Mouse (Mus musculus): Measurements from ENCODE around the gene D16Ertd472e. TPM values are rescaled to one million over a fixed set of nuclear protein-coding genes. Genes with fewer than 3 reads are reported as not detected.

The D16Ertd472e gene
- total RNA-seq, 2 experiments from 2014 or later, result 6.4 to 7.3 TPM

DNA sequence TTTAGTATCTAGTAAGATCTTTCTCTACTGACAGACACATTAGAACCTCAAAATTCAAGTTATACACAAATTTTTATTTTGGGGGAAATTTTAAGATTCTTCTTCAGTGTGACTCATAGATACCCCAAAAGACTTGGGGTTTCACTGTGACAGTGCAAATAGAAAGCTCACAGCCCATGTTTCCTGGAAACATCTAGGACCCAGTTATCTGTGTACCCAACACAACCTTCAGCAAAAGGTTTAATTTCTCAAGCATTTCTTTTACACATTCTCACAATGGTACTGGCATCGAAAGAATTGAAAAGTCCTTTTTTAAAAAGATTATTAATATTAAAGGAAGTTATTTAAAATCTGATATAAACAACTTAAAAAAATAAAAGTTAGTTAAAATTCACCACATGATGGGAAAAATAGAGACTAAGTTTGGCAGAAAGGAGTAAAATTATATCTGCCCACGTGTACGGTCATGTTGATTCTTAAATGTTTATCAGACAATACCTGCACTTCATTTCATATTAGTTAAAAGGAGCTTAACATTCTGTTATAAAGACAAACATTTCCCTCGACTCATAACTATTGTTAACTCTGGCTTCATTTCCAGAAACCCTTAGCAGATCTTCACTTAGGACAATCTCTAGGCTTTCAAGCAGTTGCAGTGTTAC, 1.2 kb downstream of the D16Ertd472e start:
- intact Hi-C loops (cut with DNase I), result loop anchor here (5.0 kb wide), 1 partner anchor 123 kb away; no protein-coding TSS in a partner anchor
- no peak for DNase-seq (ENCODE audit: extremely low spot score in 1 of 2, low spot score in 2 of 2)

GRCm38 (mm10) chr16:78574241-78574640, 2.3 kb downstream of the D16Ertd472e start:
- intact Hi-C loops (cut with DNase I), result no loop called here
- no peak for DNase-seq (ENCODE audit: extremely low spot score in 1 of 2, low spot score in 2 of 2)

- DNase-seq (ENCODE audit: extremely low spot score in 1 of 2, low spot score in 2 of 2), result no peak
- intact Hi-C loops (cut with DNase I), result no loop called here
Observed at GRCm38 (mm10) chr16:78573016-78573415, 3.5 kb downstream of the D16Ertd472e start.

DNA sequence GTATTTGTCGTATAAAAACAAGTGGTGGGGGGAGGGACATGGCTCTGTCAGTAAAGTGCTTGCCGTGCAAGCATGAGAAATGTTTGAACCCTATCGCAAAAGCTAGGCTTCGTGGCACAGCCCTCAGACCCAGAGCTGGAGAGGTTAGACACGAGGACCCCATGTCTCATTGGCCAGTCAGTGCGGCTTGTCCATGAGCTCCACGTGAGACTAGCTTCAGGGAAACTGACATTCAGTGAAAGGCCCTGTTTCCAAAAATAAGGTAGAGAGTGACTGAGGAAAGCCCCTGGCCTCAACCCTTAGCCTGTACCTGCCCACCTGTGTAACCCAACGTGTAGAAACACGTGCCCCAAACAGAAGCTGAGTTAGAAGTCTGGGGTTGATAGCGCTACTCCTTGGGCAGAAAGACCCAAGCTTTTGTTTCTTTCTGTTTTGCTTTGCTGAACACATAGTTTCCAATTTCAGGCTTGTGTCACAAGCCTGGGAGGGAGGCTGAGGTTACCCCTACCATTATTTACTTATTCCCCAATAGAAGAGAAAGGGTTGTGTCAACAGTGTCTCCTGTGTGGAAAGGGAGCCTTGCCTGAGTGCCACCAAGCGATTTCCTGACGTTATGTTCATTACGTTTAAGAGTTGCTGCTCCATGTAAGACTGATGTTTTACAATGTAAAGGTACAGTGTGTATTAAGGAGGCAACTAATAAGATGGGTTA, 12.2 kb downstream of the D16Ertd472e start:
- intact Hi-C loops (cut with DNase I), result no loop called here
- DNase-seq (ENCODE audit: extremely low spot score in 1 of 2, low spot score in 2 of 2), result no peak

GRCm38 (mm10) chr16:78563093-78563971, 13.2 kb downstream of the D16Ertd472e start:
- intact Hi-C loops (cut with DNase I), result no loop called here
- no peak for DNase-seq (ENCODE audit: extremely low spot score in 1 of 2, low spot score in 2 of 2)

DNA sequence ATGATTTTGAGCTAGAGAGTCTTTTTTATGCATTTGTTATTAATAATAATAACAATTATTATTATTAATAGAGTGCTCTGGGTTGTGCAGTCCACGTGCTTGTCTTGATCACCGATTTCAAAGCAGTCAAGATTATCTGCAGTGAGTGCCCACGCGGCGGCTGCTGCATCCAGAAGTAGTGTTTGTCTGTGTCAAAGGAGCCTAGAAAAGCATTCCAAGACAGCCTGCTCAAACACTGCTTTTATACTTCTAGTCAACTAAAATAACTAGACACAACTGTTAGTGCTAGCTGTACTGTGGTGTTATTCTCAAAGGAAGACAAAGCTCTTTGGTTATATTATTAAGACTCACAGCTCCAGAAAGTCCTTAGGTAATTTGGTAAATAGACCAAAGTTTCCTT, 15.9 kb downstream of the D16Ertd472e start:
- DNase-seq (ENCODE audit: extremely low spot score in 1 of 2, low spot score in 2 of 2), result peak in 1 of 2 experiments; percentile 12
- intact Hi-C loops (cut with DNase I), result no loop called here

GRCm38 (mm10) chr16:78560063-78560462, 16.4 kb downstream of the D16Ertd472e start:
- intact Hi-C loops (cut with DNase I), result no loop called here
- DNase-seq (ENCODE audit: extremely low spot score in 1 of 2, low spot score in 2 of 2), result no peak

GRCm38 (mm10) chr16:78557573-78557972, 18.9 kb downstream of the D16Ertd472e start:
- intact Hi-C loops (cut with DNase I), result no loop called here
- DNase-seq (ENCODE audit: extremely low spot score in 1 of 2, low spot score in 2 of 2), result no peak

DNA sequence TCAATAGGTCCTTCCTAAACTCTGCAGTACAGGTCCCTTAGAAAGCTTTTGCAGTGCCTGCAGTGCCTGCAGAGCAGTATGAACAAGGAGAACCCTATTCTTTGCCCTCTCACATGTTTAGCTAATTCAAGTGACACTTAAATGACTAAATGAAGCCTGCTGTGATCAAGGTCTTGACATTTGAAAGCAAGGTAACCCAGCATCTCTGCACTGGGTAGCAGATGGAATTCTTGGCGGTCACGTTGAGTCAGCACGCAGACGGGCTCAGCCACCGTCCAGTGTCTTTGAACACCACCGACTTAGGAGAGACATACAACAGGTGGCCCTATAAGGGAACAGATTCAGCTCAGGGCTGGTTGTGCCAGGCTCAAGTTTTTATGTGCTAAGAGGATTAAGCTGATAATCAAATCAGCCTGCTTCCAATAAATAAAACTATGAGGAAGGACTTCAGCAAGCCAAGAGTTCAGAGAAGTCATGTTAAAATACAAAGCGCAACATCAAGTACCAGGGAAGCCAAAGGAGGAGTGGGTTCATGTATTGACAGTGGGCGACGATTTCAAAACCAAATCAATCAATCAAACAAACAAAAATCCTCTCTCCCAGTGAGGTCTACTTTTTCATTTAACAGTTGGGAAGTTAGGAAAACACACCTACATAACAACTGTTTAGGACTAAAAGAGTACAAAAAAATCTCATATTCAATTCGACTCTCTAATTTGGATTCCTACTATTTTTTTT, 21.4 kb downstream of the D16Ertd472e start:
- intact Hi-C loops (cut with DNase I), result no loop called here
- DNase-seq (ENCODE audit: extremely low spot score in 1 of 2, low spot score in 2 of 2), result no peak

DNA sequence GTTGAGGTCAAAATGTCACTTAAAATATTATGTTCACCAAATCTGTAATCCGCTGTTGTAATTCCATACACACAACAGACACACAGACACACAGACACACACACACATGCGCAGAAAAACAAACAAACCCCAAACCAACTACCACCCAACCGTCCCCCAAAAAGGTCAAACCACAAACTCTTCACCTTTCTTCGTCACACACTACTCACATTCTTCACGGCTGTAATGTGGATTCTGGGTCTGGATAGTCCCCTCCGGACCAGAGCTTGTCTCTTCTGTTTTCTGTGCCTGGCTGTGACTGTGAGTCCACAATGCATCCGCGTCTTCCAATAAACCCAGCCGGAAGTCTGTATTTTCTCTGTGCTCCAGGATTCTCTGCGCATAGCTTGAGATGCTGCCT, 29.1 kb downstream of the D16Ertd472e start:
- no peak for DNase-seq (ENCODE audit: extremely low spot score in 1 of 2, low spot score in 2 of 2)
- intact Hi-C loops (cut with DNase I), result no loop called here

- no peak for DNase-seq (ENCODE audit: extremely low spot score in 1 of 2, low spot score in 2 of 2)
- intact Hi-C loops (cut with DNase I), result no loop called here
Observed at GRCm38 (mm10) chr16:78546529-78546928, 30.0 kb downstream of the D16Ertd472e start.

DNA sequence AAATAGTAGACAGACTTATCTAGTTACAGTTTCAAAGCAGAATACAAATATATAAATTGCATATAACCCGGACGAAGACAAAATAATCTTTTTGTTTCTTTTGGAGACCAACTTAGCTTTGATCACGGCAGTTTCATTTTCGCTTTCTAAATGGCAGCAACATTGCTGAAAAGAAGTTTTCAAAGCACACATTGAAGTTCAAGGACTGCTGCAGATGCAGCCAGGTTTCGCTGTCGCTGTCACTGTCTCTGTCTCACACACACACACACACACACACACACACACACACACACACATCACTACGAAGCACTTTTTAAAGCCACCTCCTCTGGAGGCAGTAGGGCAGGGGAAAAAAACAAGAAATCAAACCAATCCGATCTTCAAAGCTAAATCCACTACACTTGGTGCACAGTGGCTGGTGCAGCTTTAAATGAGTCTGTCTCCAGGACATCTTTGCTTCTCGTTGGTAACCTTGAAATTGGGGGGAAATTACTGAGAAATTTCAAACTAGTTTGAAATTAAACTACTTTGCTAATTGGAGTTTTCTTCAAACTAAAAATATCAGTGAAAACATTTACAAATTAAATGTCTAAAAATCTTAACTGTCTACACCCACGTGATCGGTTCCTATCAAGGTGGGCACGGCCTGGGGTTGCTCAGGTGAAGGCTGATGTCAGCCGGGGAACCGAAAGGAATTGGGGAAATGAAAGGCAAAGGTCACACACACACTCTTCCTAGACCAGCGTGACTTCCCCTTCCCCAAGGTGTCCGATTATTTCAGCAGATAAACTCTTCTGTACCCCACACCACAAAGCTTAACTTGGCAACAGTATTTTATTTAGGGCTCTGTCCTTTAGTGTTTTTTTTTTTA, 35.9 kb downstream of the D16Ertd472e start:
- intact Hi-C loops (cut with DNase I), result no loop called here
- DNase-seq (ENCODE audit: extremely low spot score in 1 of 2, low spot score in 2 of 2), result no peak

DNA sequence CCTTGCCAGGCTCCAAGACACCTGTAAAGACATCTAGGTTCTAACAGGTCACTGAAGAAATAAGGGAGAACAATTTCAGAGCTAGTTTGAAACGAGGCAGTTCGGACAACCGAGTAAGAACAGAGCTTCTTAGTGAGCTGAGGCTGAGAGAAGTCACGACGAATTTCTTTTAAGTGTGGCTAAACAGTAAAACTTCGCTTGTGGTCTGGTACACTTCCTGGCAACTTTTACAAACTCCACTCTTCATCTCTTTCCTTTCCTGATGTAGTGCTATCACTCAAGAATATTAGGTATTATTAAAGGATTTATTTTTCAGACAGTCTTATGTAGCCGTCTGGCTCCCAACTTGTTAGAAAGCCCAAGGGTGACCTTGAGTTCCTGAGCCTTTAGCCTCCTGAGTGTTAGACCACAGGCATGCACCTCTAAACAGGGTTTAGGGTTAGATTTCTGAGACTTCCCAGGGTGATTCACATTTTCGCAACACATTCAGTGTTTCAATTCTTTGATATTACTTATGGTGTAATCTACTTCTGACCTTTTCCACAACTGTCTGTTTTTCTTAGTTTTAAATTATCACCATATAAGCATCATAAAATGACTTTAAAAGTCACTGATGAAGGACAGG, 38.6 kb downstream of the D16Ertd472e start:
- intact Hi-C loops (cut with DNase I), result no loop called here
- no peak for DNase-seq (ENCODE audit: extremely low spot score in 1 of 2, low spot score in 2 of 2)

DNA sequence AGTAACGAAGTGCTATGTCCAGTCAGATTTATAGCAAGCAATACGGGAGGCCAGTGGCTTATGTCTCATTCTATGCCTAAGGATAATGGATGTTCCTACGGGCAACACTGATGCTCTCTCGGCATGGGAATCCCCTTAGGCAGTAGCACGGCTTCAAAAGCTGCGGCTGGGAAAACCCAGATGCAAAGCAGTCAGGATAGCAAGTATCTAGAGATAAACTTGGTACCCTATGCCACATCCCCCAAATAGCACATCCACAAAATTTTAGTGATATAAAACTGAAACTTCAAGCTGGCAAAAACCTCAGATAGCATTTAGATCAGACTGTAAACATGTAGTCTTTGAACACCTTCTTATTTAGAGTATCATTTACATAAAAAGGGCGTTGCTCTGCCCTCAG, 39.2 kb downstream of the D16Ertd472e start:
- no peak for DNase-seq (ENCODE audit: extremely low spot score in 1 of 2, low spot score in 2 of 2)
- intact Hi-C loops (cut with DNase I), result no loop called here

DNA sequence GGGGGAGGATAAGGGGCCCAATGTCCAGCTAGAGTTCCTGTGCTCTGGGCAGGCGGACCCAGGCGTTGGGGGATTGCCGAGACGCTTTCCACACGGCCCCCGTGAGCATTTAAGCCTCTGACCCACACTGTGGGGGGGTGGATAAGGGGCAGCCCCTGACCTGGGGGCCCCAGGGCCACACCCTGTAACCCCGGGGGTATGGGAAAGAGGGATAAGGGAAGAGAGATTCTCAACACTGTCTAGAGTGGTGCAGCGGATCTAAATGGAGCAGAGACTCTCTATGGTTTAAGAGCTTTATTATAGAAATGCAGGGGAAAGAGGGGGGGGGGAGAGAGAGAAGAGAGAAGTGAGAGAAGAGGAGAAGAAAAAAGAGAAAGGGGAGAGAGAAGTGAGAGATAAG, 42.0 kb downstream of the D16Ertd472e start:
- intact Hi-C loops (cut with DNase I), result no loop called here
- no peak for DNase-seq (ENCODE audit: extremely low spot score in 1 of 2, low spot score in 2 of 2)

GRCm38 (mm10) chr16:78531957-78532605, 44.4 kb downstream of the D16Ertd472e start:
- no peak for DNase-seq (ENCODE audit: extremely low spot score in 1 of 2, low spot score in 2 of 2)
- intact Hi-C loops (cut with DNase I), result no loop called here

DNA sequence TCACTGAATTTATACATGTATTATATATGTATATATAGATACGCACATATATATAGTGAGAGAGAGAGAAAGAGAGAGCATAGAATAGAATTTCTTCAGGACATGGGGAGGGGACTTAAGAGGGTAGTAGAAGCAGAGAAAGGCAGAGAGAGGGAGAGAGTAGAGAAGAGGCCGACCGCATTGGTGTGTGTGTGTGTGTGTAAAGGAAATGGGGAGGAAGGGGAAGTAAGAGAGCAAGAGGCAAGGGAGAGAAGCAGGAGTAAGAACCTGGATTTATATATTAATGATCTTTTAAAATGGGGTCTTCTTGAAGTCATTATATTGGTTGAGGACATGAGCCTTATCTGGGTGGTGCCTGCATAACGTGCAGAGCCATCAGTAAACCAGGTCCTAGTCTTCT, 53.5 kb downstream of the D16Ertd472e start:
- intact Hi-C loops (cut with DNase I), result no loop called here
- no peak for DNase-seq (ENCODE audit: extremely low spot score in 1 of 2, low spot score in 2 of 2)
